Mouse (Mus musculus) 3T3-L1 (cell line): ENCODE data around the gene Ntm.

Source experiments
- DNase-seq: peaks from one replicate; pipeline ENCODE4 v3.0.0-alpha.2; 2015; ENCODE audit warnings: low read depth, low spot score

Ntm gene

GRCm38 (mm10) chr9:29661468-29662145 is 301.3 kb downstream of the Ntm start:
- DNase-seq = peak; percentile 61

GRCm38 (mm10) chr9:29660059-29660613 is 302.8 kb downstream of the Ntm start:
- no peak for DNase-seq

- no peak for DNase-seq
Observed at GRCm38 (mm10) chr9:29657761-29658465, 305.0 kb downstream of the Ntm start.

GRCm38 (mm10) chr9:29654885-29655284 is 308.1 kb downstream of the Ntm start:
- peak; percentile 2 for DNase-seq

- DNase-seq = no peak
Observed at GRCm38 (mm10) chr9:29653678-29654235, 309.2 kb downstream of the Ntm start.

- DNase-seq = no peak
Observed at GRCm38 (mm10) chr9:29652854-29653253, 310.1 kb downstream of the Ntm start.

GRCm38 (mm10) chr9:29651856-29652255 is 311.1 kb downstream of the Ntm start:
- no peak for DNase-seq

- no peak for DNase-seq
Observed at GRCm38 (mm10) chr9:29651226-29651625, 311.7 kb downstream of the Ntm start.

- peak; percentile 30 for DNase-seq
Observed at GRCm38 (mm10) chr9:29650679-29651078, 312.3 kb downstream of the Ntm start.

- DNase-seq = no peak
Observed at GRCm38 (mm10) chr9:29650266-29650665, 312.7 kb downstream of the Ntm start.

GRCm38 (mm10) chr9:29648256-29648655 is 314.7 kb downstream of the Ntm start:
- DNase-seq = no peak

- DNase-seq = no peak
Observed at GRCm38 (mm10) chr9:29647764-29648163, 315.2 kb downstream of the Ntm start.

- DNase-seq = no peak
Observed at GRCm38 (mm10) chr9:29645796-29646400, 317.0 kb downstream of the Ntm start.

GRCm38 (mm10) chr9:29642997-29643657 is 319.8 kb downstream of the Ntm start:
- DNase-seq = peak; percentile 49

- no peak for DNase-seq
Observed at GRCm38 (mm10) chr9:29637335-29637734, 325.6 kb downstream of the Ntm start.

GRCm38 (mm10) chr9:29617181-29617580 is 345.8 kb downstream of the Ntm start:
- DNase-seq = no peak

GRCm38 (mm10) chr9:29612020-29612612 is 350.8 kb downstream of the Ntm start:
- no peak for DNase-seq

GRCm38 (mm10) chr9:29610867-29611266 is 352.1 kb downstream of the Ntm start:
- no peak for DNase-seq

GRCm38 (mm10) chr9:29597665-29598064 is 365.3 kb downstream of the Ntm start:
- no peak for DNase-seq

- no peak for DNase-seq
Observed at GRCm38 (mm10) chr9:29595321-29595720, 367.6 kb downstream of the Ntm start.
